Mouse (Mus musculus): ENCODE measurements at regions not wholly inside any gene's neighbourhood (a gene's known extent, or its start where the extent isn't known, plus 50 kb on each side); places are given as distances from the start of the nearest gene placed in this dataset.

GRCm38 (mm10) chr11:43989911-43990430 lies 89.0 kb upstream of the Adra1b start:
- TF ChIP-seq CTCF (IDR thresholded peaks at IDR 0.05) (no peak), EP300 (IDR thresholded peaks at IDR 0.05) (no peak)

All from lung, postnatal 0 days (tissue).